Mouse (Mus musculus) ES-E14 (cell line): ENCODE measurements around the gene Golph3. TPM values are rescaled to one million over a fixed set of nuclear protein-coding genes. Genes with fewer than 3 reads are reported as not detected.

Source experiments
- DNase-seq: peaks from one replicate; pipeline ENCODE4 v3.0.0-alpha.2; 2013; ENCODE audit warnings: low read depth, low spot score
- H3K27ac ChIP-seq: 2 replicates; pipeline ENCODE4 v1.5.1; 2012; ENCODE audit warnings: low read depth, mild to moderate bottlenecking, low read length, moderate library complexity, mixed read lengths; ENCODE audit not compliant: poor library complexity, insufficient read depth, severe bottlenecking
- H3K36me3 ChIP-seq: 2 replicates; pipeline ENCODE4 v1.6.1; 2012; ENCODE audit warnings: mild to moderate bottlenecking, low read length, moderate library complexity, mixed read lengths; ENCODE audit not compliant: control insufficient read depth, poor library complexity, insufficient read depth, severe bottlenecking
- H3K4me1 ChIP-seq, 2 experiments: fragments of 150-350 bp in 1 of 2; sonication (generic) in 1 of 2; 2 replicates each; pipeline ENCODE4 v1.6.1; 2012; ENCODE audit warnings: low read length in 2 of 2, mild to moderate bottlenecking in 1 of 2, mixed read lengths in 1 of 2; ENCODE audit not compliant: control insufficient read depth in 2 of 2, insufficient read depth in 2 of 2, poor library complexity in 1 of 2
- H3K4me3 ChIP-seq, 2 experiments: fragments of 150-350 bp in 1 of 2; sonication (generic) in 1 of 2; 2 replicates each; pipeline ENCODE4 v1.5.1; 2012; ENCODE audit warnings: low read length in 2 of 2, low read depth in 1 of 2, mild to moderate bottlenecking in 1 of 2, mixed read lengths in 1 of 2; ENCODE audit not compliant: insufficient read depth in 1 of 2, poor library complexity in 1 of 2, severe bottlenecking in 1 of 2
- H3K9ac ChIP-seq: 2 replicates; pipeline ENCODE4 v1.6.1; 2012; ENCODE audit warnings: low read depth, mild to moderate bottlenecking, low read length, mixed read lengths; ENCODE audit not compliant: poor library complexity, insufficient read depth, severe bottlenecking
- H3K9me3 ChIP-seq: fragments of 150-350 bp; sonication (generic); 2 replicates; pipeline ENCODE4 v1.6.1; 2012; ENCODE audit warnings: low read depth, mild to moderate bottlenecking, low read length; ENCODE audit not compliant: control insufficient read depth, insufficient read depth
- CHD2 ChIP-seq: IDR thresholded peaks from 2 replicates; pipeline ENCODE4 v1.6.1; 2014; ENCODE audit warnings: mild to moderate bottlenecking, low read depth, low read length, inconsistent platforms
- HCFC1 ChIP-seq: IDR thresholded peaks from 2 replicates; pipeline ENCODE4 v1.6.1; 2012; ENCODE audit warnings: low read length, inconsistent platforms, borderline replicate concordance; ENCODE audit not compliant: insufficient read depth
- MAFK ChIP-seq: IDR thresholded peaks from 2 replicates; pipeline ENCODE4 v1.6.1; 2014; ENCODE audit warnings: mild to moderate bottlenecking, low read depth, low read length, inconsistent platforms; ENCODE audit not compliant: insufficient read depth
- ZC3H11A ChIP-seq: IDR thresholded peaks from 2 replicates; pipeline ENCODE4 v1.6.1; 2012; ENCODE audit warnings: low read depth, mild to moderate bottlenecking, inconsistent platforms, low read length, borderline replicate concordance
- ZNF384 ChIP-seq: IDR thresholded peaks from 2 replicates; pipeline ENCODE4 v1.6.1; 2012; ENCODE audit warnings: low read depth, low read length, inconsistent platforms
- in situ Hi-C, 2 experiments: fragments of 600-800 bp; cut with MboI; formaldehyde crosslinking; loops; one replicate each; pipeline ENCODE4 v1.15.1; 2025; ENCODE audit warnings: low sequenced_read_pairs in 2 of 2, inconsistent platforms in 1 of 2; ENCODE audit not compliant: unreplicated experiment in 2 of 2
- total RNA-seq: library from RNA; depleted of rRNA; stranded (reverse); fragments of 300-350 nt; gene quantifications from 2 replicates; pipeline ENCODE4 v1.2.3, GENCODE M21; 2012

Golph3 gene
- total RNA-seq, 1 experiment = 72.9 TPM

DNA sequence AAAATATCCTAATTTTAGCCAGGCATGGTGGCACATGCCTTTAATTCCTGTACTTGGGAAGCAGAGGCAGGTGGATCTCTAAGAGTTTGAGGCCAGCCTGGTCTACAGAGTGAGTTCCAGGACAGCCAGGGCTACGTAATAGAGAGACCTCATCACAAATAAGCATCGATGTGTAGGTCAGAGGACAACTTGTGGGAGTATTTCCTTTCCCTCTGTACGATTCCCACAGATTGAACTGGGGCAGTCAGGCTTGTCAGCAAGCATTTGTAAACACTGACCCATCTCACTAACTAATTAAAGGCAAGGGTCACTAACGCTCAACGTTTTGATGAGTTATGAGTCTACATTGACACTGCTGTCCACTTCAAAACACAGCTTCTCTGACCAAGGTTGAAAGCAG, 6.7 kb upstream of the Golph3 start:
- DNase-seq = no peak
- Histone ChIP-seq H3K27ac (no peak overlapping the region), H3K4me3 (no peak overlapping the region), H3K4me1 (peaks cover 0 to 15% of the 10 kb centered on the region in 2 experiments; a peak in 2 of 4 replicates), H3K9ac (no peak overlapping the region), H3K36me3 (no peaks in the 10 kb centered on the region), H3K9me3 (no peaks in the 10 kb centered on the region)
- in situ Hi-C loops = no loop called here
- no peak for TF ChIP-seq ZC3H11A
- no peak for TF ChIP-seq ZNF384
- TF ChIP-seq CHD2 = no peak
- TF ChIP-seq MAFK = no peak
- TF ChIP-seq HCFC1 = no peak

GRCm38 (mm10) chr15:12315996-12316395, 5.3 kb upstream of the Golph3 start:
- no peak overlapping the region for H3K4me3 ChIP-seq
- peaks cover 0 to 13% of the 10 kb centered on the region in 2 experiments; a peak in 2 of 4 replicates for H3K4me1 ChIP-seq
- in situ Hi-C loops = no loop called here
- no peak for TF ChIP-seq ZC3H11A
- no peak overlapping the region for H3K27ac ChIP-seq
- no peaks in the 10 kb centered on the region for H3K9me3 ChIP-seq
- no peaks in the 10 kb centered on the region for H3K36me3 ChIP-seq
- DNase-seq = no peak
- H3K9ac ChIP-seq = no peak overlapping the region

DNA sequence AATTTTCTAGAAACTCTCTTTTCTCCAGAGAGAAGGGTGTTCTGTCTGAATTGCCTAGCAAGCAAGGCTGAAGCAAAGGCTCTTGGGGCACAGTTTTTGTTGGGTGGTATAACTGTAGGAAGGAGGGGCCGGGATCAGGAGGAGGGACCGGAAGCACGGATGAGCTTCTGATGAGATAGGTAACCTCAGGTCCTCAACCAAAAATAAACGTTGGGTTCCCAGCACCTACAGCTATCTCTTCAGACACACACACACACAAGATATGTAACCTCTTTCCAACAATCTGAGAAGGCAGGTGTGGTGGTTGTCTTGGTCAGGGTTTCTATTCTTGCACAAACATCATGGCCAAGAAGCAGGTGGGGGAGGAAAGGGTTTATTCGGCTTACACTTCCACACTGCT, 4.0 kb upstream of the Golph3 start:
- Histone ChIP-seq H3K36me3 (no peaks in the 10 kb centered on the region), H3K9ac (no peak overlapping the region), H3K27ac (no peak overlapping the region), H3K9me3 (no peaks in the 10 kb centered on the region), H3K4me1 (peaks cover 0 to 2% of the 10 kb centered on the region in 2 experiments; a peak in 1 of 4 replicates), H3K4me3 (no peak overlapping the region)
- TF ChIP-seq ZNF384 = no peak
- TF ChIP-seq ZC3H11A = no peak
- TF ChIP-seq MAFK = no peak
- TF ChIP-seq HCFC1 = no peak
- TF ChIP-seq CHD2 = no peak
- in situ Hi-C loops = no loop called here
- DNase-seq = no peak

GRCm38 (mm10) chr15:12318451-12318850, 2.8 kb upstream of the Golph3 start:
- TF ChIP-seq MAFK = no peak
- no peak for TF ChIP-seq ZC3H11A
- TF ChIP-seq HCFC1 = no peak
- no peak for TF ChIP-seq CHD2
- no peak for TF ChIP-seq ZNF384
- no peak overlapping the region for H3K27ac ChIP-seq
- no peaks in the 10 kb centered on the region for H3K36me3 ChIP-seq
- DNase-seq = no peak
- no peaks in the 10 kb centered on the region for H3K9me3 ChIP-seq
- H3K9ac ChIP-seq = no peak overlapping the region
- H3K4me3 ChIP-seq = no peak overlapping the region
- in situ Hi-C loops = no loop called here
- H3K4me1 ChIP-seq = peaks cover 0 to 2% of the 10 kb centered on the region in 2 experiments; a peak in 1 of 4 replicates

GRCm38 (mm10) chr15:12319889-12320288, 1.4 kb upstream of the Golph3 start:
- no peak overlapping the region for H3K27ac ChIP-seq
- H3K9ac ChIP-seq = no peak overlapping the region
- no peak overlapping the region for H3K4me3 ChIP-seq
- H3K4me1 ChIP-seq = no peaks in the 10 kb centered on the region
- in situ Hi-C loops = no loop called here
- H3K36me3 ChIP-seq = no peaks in the 10 kb centered on the region
- no peak for DNase-seq
- TF ChIP-seq MAFK (no peak), CHD2 (no peak), ZC3H11A (no peak), HCFC1 (no peak)
- no peaks in the 10 kb centered on the region for H3K9me3 ChIP-seq
